Mouse (Mus musculus) kidney, adult 11 months (tissue): Measurements from ENCODE around the gene Gm3336.

Experiments
- DNase-seq: peaks from one replicate; pipeline ENCODE4 v3.0.0; 2022

Gene Gm3336

DNA sequence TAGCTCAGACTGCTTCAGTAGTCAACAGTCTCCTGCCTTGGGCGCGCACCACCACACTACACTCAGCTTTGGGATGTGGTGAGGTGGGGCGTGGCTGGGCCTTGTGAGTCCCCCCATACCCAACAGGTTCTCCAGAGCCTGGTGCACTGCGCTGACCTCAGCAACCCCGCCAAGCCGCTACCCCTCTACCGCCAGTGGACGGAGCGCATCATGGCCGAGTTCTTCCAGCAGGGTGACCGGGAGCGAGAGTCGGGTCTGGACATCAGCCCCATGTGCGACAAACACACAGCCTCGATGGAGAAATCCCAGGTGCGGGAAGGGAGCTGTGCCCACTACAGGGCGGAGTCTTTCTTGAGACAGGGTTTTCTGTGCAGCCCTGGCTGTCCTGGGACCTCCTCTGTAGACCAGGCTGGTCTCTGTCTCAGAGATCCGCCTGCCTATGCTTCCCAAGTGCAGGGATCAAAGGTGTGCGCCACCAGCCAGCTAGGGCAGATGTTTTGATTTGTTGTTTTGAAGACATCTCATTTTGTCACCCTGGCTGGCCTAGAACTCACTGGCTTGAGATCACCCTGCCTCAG lies 30.8 kb downstream of the Gm3336 start:
- peak; percentile 8 for DNase-seq

DNA sequence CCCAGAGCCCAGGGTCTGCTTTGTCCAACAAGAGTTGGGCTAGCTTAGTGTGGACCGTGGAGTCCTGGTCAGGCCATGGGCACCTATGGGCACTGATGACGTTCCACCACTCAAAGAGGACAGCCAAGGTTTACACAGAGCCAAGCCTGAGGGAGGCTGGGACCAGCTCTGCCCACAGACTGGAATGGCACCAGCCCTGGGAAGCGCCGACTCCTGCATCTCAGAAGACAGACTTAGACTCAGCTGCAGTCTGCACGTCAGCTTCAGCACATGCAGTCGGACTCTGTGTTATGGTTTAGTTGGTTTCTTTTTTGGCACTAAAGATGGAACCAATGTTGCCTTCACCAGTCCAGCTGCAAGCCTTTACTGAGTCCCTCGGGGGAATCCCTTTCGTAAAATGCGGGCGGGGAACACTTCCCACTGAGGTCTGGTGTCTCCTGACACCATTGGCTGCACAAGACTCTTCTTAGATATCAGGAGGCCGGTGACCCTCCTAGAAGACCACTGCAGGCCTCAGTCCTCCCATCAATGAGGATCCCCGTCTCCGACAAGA lies 31.9 kb downstream of the Gm3336 start:
- peak; percentile 3 for DNase-seq

DNA sequence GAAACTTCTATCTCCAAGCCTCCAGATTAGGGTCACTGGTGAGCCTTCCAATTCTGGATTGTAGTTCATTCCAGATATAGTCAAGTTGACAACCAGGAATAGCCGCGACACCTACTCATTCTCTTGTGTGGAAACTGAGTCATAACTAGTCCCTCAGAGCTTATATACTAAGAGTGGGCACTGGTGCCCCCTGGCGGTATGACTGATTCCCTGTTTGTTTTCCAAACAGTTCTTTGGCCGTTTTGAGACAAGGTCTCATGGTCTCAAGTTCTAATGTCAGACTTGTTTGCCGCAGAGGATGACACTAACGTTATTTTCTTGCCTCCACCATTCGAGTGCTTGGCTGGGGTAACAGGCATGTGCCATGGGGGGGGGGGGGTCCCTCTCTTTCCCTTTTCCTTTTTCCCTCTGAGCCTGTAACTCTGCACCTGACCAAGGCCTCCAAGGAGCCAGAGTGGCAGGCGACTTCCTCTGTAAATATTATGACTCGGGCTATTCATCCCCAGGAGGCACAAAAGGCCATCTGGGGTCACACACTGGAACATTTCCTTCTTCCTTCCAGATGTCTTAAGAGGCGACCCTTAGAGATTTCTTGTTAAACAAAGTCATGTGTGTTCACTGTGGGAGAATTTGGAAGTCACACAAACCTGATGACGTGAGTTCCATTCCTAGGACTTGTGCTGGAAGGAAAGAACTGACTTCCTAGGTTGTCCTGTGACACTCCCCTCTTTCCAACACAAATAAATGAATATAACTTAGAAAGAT lies 33.8 kb downstream of the Gm3336 start:
- peak; percentile 84 for DNase-seq

DNA sequence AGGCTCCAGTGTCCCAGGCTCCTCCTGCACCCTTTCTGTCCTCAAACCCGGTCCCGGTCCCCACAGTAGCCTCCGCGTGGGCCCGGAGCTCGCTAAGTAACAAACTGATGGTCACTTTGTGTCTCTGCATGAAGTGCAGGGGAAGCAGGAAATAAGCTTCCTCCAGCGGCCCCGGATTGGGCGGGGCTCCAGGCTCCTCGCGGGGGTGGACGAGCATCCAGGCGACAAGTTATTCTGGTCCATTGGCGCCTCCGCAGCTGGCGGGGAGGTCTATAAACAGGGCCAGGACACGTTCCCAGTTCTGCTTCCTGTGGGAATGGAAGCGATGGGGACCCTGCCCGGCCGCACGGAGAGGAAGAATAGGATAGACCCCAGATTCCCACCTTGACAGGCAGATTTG lies 34.8 kb downstream of the Gm3336 start:
- DNase-seq = peak; percentile 85

DNA sequence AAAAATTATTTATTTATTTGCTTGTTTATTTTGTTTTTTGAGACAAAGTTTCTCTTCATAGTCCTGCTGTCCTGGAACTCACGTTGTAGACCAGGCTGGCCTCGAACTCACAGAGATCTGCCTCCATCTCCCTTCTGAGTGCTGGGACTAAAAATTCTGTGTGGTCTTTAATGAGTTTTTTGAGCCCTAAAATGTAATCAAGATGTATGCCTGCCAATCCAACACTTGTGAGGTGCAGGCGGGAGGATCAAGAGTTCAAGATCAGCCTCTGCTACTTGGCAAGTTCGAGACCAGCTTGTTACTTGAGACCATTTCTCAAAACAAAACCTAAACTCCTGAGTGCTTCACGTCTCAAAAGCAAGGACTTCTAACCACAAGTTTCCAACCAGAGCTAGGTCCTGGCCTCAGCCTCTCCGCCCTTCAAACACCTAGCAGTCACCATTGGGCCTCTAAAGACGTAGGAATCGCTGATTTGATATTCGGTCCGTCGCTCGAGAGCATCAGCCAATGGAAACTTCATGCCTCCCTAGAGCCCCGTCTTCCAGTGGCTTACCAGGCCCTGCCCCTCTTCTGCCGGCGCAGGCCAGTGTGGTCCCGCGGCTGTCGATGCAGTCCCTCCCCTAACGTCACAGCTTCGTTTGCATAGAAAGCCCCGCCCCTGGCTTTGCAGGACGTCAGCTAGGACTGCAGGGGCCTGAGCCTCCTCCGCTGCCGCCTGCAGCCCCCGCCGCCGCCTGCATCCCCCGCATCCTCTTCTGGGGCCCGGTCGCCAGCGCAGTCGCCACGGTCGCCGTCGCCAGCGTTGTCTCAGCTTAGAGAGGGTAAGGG lies 35.9 kb downstream of the Gm3336 start, which contains the start of gene Rab3a:
Gene Rab3a (plus strand): TSS at position 637 of the 828 bp plus-strand sequence.
- peak; percentile 99 for DNase-seq

DNA sequence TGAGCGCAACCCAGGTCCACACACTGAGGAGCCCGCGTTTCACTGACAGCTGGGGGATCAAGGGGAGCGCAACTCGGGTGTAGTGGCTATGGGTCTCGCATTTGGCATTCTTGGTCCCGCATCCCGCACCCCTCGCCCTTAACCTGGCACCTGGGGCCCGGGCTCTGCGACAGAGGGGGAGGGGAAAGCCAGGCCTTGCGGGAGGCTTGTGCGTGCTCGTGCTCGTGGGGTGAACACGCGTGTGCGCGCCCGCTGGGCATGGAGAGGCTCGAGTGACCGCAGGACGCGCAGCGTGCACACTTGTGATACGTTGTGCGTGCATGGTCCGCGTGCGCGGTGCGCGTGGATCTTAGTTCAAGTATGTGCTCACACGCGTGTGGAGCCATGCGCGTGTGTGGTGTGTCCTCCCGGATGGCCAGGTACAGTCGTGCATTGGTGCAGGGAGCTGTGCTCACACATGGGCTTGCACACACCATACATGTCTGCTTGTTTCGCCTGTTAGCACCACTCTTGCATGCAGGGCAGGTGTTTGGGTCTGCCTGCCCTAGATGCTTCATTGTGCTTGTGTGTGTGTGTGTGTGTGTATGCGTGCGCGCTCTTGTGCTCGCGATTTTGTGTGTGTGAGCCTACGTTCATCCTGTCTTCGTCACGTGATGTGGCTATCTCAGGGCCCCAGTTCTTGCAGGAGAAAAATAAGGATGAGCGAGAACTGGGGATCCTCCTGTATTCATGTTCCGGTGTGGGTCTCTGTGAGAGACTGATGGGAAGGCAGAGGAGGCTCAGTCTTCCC lies 36.7 kb downstream of the Gm3336 start:
- DNase-seq = peak; percentile 66

DNA sequence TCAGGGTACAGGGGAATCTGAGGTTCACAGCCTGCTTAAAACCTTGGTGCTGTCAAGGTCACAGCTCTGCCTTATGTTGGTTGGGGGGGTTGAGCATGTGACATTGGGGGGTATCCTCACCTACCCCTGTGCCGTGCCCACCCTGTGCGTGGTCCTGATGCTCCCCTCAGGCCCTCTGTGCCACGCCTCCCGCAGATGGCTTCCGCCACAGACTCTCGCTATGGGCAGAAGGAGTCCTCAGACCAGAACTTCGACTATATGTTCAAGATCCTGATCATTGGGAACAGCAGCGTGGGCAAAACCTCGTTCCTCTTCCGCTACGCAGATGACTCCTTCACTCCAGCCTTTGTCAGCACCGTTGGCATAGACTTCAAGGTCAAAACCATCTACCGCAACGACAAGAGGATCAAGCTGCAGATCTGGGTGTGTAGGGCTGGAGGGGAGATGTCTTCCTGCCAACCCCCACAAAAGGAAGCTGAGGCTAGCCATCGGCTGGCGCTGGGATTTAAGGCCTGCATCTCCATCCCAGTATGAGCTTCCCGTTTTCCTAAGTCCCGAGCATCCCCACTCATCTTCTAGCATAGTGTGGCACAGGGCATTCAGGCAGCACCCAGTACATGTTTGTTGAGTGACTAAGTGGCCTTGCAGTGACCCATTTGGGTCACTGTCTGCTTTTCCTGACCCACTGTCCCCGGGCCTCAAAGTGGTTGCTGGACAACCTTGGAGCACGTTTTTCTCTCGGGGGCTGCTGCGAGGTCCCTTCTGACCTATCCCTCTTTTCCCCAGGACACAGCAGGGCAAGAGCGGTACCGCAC lies 37.5 kb downstream of the Gm3336 start:
- peak; percentile 27 for DNase-seq

DNA sequence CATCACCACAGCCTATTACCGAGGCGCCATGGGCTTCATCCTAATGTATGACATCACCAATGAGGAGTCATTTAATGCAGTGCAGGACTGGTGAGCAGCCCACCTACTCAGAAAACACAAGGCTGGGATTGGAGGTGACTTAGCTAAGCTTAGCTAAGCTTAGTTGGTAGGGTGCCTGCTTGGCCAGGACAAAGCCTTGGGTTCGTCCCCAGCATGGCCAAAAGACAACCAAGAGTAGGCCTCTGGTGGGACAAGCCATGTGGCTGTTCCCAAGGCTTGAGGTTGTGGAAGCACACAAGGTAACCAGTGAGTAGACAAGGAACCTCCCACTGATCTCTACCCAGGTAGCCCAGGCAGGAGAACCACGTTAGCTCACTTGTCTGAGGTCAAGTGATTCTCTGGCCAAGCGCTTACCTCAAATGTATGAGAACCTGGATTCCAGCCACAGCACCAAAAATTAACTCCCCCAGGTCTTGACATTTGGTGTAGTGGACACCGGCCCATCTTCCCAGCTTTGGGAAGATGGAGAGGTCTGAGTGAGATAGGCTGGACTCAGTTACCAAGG lies 38.2 kb downstream of the Gm3336 start:
- no peak for DNase-seq

DNA sequence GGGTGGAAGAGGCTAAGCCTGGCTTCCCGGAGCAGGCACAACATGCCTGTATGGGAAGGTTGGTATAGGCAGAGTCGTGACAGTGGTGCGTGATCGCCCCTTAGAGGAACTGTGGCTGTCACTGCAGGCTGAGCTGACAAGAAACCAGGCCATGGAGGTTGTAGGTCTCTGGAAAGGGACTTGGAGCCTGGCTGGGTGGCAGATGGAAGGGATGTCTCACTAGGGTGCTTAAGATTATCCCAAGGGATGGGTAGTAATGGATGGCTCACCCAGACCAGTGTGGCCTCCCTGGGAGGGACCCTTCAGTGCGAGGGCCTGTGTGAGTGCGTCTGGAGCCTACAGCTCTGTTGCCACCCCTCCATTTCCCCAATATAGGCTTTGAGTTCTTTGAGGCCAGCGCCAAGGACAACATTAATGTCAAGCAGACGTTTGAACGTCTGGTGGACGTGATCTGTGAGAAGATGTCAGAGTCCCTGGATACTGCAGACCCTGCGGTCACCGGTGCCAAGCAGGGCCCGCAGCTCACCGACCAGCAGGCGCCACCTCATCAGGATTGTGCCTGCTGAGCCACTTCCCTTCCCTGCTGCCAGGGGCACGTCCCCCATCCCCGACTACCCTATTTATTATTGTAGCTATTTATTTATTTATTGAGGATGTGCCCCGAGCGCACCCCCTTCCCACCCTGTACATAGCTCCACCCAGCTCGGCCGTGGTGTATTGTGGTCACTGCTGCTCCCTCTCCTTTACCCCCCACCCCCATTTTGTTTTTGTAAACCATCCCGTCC lies 39.4 kb downstream of the Gm3336 start:
- peak; percentile 27 for DNase-seq

DNA sequence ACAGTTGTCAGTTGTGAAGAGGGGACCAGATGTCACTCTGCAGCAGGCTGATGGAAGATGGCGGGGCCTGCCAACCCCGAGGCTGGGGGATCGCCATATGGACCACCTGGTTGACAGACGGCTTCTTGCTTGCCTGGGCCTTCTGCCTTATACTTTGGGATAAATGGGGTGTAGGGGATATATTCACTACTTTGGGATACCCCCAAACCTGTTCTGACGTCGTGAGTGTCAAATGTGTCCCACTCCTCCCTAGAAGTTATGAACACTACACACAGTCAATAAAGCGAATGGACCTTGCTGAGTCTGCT lies 39.9 kb downstream of the Gm3336 start:
- peak; percentile 15 for DNase-seq

DNA sequence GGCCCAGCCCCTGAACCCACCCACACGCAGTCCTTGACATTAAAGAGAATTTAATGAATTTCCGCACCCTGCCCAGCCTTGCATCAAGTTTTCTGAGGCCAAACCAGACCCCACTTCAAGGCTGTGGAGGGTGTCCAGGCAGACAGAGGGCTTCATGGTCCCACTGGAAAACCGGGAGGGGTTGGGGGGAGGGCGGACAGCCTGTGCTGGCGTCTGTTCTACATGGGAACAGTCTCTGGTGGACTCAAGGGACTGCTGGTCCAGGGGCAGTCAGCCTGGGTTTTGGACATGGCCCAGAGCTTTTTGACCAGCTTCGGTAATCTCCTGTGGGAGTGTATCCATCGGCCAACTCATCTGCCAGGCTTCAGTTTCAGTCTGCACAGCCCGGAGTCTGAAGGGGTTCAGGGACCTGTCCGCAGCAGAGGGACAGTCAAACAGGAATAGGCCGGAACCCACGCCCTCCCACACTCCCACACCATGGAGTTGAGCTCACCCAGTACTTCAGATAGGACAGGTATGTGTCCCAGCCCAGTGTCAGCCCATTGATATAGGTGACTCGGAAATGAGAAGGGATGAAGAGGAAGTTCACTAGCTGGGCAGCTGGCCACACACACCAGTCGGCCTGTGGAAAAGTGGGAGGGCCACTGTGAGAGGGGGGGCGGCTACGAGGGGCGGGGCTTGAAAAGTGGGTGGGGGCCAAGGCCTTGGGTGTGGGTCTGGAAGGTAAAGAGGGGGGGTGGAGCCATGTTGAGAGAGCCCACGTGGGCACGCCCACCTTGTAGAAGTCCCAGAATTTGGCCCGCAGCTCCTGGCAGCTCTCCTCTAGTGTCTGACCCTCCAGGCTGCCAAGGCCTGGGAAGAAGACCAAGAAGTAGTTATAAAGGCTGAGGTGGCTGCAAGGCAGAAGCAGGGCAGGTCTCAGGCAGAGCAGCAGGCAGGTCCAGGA lies 40.5 kb downstream of the Gm3336 start:
- DNase-seq = peak; percentile 61

DNA sequence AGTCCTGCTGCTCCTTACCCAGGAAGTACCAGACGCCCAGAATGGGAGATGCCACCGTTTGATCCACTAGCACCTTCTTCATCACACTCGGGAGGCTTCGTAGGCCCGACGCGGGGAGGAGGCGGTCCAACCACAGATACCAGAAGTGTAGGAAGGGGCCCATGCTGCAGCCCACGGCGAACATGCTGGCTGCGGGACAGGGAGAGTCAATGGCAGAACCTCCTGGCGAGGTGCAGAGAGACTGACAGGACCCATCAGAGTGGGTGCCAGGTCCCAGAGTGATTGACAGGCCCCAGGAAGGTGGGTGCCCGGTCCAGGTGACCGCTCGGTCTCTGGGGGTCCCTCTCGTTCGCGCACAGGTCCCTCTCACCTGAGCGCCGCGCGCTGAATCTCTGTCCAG lies 42.0 kb downstream of the Gm3336 start:
- DNase-seq = no peak

DNA sequence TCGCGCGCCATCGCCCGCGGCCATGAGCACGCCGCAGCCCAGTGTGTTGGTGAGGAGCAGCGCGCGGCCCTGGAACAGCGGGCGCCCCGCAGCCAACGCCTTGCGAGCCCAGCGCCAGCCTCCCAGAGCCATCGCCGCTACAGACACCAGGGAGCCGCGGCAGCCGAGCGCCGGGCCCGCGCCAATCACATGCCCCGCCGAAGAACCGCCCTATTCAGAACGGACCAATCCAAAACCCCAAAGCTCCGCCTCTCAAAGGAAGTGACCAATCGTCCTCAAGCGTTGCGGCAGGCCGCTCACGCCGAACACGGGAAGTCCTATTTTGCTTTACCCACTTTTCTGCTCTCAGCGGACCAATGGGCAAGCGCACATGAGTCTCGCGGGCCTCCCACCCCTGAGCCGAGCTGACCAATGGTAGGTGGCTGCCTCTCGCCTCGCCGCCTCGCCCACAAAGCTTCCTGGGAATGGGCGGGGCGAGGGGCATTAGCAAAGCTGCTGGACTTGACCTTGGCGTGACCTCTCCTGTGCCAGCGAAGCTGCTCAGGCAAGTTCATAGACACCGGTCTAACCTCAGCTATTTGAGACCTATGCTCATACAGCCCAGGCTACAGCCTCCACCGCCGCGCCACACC lies 42.5 kb downstream of the Gm3336 start, which contains the start of gene Mpv17l2:
Gene Mpv17l2 (minus strand): TSS at position 172 of the 632 bp plus-strand sequence.
- peak; percentile 99 for DNase-seq

DNA sequence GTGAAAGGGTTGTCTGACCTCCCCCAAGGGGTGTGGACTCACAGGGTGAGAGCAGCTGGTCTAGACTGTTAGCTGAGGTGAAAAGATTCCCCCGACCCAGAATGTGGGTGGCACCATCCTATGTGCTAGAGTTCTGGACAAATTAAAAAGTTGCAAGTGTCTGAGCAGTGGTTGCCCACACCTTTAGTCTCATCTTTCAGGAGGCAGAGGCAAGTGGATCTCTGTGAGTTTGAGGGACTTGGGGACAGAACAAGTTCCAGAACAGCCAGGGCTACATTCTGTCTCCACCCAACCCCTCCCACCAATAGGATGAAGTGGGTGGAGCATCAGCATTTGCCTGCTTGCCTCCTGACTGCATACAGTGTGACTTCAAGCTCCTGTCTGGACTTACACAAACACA lies 43.8 kb downstream of the Gm3336 start:
- DNase-seq = no peak

DNA sequence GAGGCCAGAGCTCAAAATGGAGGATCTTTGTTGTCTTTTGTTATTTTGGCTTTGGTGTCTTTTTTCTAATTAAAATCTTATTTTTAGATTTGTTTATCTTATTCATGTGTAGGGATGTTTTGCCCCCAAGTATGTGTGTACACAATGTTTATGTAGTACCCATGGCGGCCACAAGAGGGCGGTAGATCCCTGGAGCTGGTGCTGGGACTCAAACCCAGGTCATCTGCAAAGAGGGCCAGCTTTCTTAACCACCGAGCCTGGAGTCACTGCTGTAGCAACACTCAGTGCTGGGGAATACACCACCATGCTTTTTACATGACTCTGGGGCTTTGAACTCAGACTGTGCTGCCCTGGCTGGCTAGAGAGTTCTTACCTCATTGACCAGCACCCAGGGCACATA lies 45.0 kb downstream of the Gm3336 start:
- DNase-seq = peak; percentile 32

DNA sequence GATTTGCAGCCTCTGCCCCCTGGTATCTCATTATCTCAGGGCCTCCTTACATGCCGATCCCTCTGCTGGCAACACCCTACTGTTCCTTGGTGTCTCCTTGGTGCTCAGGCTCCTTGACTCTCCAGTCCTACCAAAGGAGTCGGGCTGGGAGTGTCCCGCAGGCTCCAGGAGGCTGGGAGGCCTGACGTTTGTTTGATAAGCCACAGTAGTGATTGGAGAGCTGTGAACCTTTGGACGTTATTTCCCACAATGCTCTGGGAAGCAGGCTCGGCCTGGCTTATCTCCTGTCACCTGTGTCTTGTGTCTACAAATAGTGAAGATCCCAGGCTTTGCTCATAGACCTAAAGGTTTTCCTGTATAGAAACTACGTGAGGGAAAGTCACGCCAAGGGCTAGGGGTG lies 45.7 kb downstream of the Gm3336 start:
- no peak for DNase-seq

DNA sequence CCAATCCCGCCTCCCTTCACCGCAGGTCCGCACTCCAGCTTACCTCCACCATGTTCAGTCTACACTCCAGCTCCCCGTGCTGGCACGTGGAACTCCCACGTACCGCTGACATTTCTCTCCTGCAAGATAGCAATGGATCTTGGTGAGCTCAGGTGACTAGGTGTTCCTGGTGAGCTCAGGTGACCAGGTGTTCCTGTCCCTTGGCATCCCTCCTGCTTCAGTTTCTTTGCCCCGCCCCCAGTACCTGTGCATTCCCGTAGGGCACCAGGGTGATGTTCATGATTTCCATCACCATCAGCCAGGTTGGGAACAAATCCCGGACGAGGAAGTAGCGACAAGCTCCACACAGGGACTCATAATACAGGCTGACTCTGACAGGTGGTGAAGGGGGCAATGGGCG lies 46.3 kb downstream of the Gm3336 start:
- no peak for DNase-seq

DNA sequence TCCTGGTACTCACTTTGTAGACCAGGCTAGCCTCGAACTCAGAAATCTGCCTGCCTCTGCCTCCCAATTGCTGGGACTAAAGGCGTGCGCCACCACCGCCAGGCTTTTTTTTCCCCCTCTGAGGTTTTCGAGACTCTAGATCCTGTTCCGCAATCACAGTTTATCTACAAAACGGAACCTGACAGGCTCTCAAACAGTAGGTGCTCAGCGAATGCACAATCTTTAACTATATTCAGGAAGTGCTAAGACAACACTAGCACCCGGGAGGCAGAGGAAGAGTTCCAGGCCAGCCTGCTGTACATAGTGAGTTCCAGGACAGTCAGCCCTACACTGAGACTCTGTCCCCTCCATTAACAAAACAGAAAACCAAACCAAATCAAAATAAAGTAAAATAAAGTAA lies 47.0 kb downstream of the Gm3336 start:
- no peak for DNase-seq
